Mouse (Mus musculus) layer of hippocampus, postnatal 25 days (tissue): ENCODE results near the gene Serpina6. TPM values are rescaled to one million over a fixed set of nuclear protein-coding genes. Genes with fewer than 3 reads are reported as not detected.

Source experiments
- DNase-seq, 2 experiments: peaks; one replicate each; pipeline ENCODE4 v3.0.0; 2022; ENCODE audit warnings: mixed read lengths in 2 of 2, low spot score in 1 of 2; ENCODE audit errors: extremely low spot score in 1 of 2
- total RNA-seq, 2 experiments: library from RNA; stranded (reverse); gene quantifications; 2 replicates each; pipeline ENCODE4 v1.2.3; 2021

The Serpina6 gene
- total RNA-seq, 2 experiments from 2014 or later = not detected

- DNase-seq = no peak
These were observed 979 bp upstream of the Serpina6 start for GRCm38 (mm10) chr12:103657991-103658390.

DNA sequence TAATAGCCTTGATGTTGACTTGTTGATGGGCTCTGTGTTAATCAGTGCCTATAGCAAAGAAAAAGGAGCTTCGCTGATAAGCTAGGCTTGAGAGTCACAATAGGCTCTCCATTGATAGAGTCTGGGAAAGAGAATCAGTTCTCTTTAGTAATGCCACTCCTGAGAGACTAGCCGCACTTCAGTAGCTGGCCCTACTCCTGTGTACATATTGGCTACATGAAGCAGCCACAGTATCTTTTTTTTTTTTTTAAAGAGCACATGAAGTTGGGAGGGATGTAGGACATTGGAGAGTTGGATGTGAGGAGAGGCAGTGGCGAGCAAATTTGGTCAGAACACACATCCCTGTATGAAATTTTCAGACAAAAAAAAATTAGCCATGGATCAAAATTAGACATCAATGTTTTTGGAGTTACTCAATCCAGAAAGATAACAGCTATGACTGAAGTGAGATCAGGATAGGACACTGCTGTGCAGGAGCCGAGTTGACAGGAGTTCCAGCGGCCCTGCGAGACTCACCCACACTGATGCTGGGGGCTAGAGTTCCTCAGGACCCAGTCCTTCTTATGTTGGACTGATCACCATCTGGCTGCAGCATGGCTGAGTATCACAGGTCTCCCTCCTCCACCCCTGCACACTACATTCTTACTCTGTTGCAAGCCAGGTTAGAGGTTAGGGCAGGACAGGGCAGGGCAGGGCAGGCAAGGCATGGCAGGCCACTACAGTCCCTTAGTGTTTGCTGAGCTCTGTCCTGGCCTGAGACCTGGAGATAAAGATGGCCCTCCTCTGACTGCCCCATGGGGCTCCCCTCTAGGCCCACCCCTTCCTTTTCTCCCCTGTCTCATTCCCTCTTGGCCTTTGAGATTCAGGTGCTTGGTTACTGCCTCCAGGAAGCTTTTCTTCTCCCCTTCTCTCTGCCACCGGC is 1.6 kb downstream of the Serpina6 start:
- DNase-seq = no peak

DNA sequence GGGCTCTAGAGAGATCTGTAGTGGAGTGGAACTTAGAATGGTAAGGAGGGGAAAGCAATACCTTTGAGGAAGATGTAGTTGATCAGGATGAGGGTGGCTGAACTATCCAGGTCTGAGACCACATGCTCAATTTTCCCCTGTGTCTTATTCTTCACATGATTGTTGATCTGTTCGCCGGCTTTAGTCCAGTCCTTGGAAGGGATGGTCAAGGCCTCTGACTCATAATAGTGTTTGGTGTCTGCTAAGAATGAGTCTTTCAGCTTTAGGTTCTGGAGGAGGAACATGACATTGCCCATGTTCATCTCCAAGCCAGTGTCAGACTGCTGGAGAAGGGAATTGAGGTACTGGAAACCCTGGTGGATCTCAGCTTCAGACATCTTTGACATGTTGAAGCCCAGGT is 3.2 kb downstream of the Serpina6 start:
- no peak for DNase-seq

GRCm38 (mm10) chr12:103646314-103646713 is 10.7 kb downstream of the Serpina6 start:
- DNase-seq = no peak

DNA sequence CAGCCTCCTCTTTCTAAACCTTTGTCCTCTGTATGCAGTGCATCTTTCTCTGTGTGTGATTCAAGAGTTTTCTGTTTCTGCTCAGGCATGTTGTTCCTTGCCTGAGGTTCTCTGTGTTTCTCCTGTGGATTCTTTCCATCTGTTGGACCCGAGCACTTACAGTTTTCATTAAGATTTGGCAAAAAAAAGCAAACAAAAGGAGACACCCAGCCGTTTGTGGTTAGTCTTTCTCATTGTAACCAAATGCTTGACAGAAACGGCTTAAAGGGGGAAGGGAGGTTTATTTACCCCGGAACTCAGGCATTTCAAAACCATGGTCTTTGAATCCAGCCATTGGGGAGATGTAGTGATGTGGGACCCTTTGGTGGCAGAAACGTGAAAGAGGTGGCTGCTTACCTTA is 12.4 kb downstream of the Serpina6 start:
- DNase-seq = no peak

GRCm38 (mm10) chr12:103643818-103644217 is 13.2 kb downstream of the Serpina6 start:
- no peak for DNase-seq

GRCm38 (mm10) chr12:103643336-103643735 is 13.7 kb downstream of the Serpina6 start:
- peak; percentile 82 to 99 for DNase-seq

DNA sequence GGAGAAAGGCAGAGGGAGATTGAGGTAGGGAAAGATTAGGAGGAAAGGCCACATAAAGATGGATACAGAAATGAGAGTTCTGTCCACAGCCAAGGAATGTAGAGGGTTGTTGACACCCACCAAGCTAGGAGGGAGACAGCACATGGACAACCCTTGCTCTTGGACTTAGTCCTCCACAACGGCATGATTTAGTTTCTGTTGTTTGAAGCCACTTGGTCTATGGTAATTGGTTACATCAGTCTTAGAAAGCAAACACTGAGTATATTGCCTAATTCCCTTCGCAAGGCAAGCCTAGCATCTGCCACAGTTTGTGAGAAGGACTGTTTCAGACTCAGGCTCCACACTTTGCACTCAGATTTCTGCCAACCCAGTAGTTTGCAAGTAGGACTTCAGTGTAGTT is 21.2 kb downstream of the Serpina6 start:
- DNase-seq = no peak

DNA sequence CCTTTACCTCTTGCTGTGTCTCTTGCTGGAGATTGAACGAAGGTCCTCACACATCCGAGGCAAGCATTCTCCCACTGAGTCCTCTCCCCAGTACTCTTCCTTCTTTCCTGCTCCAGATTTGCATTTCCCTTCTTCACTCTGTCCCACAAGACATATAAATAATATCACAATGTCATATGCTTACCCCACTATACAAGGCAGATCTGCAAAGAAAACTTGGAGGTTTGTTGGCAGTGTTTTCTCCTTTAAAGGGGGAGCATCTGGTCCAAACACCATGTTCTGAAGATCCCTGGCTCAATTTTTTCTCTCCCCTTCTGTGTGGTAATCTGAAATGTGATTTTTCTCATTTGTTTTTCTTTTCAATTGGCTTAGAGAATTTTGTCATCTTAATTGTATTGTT is 22.6 kb downstream of the Serpina6 start:
- no peak for DNase-seq

GRCm38 (mm10) chr12:103631203-103631612 is 25.8 kb downstream of the Serpina6 start, which contains the start of gene Serpina10:
Gene Serpina10 (minus strand): TSS chr12:103631444.
- no peak for DNase-seq

GRCm38 (mm10) chr12:103616860-103617261 is 40.2 kb downstream of the Serpina6 start:
- no peak for DNase-seq

- DNase-seq = no peak
These were observed 41.3 kb downstream of the Serpina6 start for GRCm38 (mm10) chr12:103615734-103616133.

- DNase-seq = no peak
These were observed 41.9 kb downstream of the Serpina6 start for GRCm38 (mm10) chr12:103615141-103615540.

- DNase-seq = no peak
These were observed 55.2 kb downstream of the Serpina6 start for GRCm38 (mm10) chr12:103601839-103602238.

DNA sequence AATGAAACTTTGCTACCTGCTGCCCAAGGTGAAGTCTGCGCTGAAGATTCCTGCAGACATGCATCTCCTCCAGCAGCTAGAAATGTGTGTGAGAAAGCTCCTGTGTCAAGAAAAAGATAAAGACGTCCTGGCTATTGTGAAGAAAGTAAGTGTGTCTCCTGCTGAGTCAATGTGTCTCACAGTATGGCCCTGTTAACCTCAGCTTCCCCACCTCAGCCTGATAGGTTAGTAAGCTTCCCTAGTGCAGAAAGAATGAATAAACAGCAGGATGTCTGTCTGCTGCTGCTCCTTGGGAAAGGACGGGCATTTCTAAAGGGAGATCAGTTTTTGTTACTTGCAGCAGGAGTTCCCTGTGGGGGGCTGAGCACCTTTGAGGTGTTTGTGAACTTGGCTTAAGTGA is 56.6 kb downstream of the Serpina6 start:
- no peak for DNase-seq

- DNase-seq = no peak
These were observed 58.6 kb downstream of the Serpina6 start for GRCm38 (mm10) chr12:103598411-103598810.

Other genes with a start within 250 kb of the Serpina6 start
- gene 9330161L09Rik, start 249.4 kb downstream of the Serpina6 start, total RNA-seq = 1 to 10 TPM; 1.6 to 3.4 TPM
- 100 to 1,000 TPM; 211 to 223 TPM for gene Ddx24, start 231.4 kb downstream of the Serpina6 start, total RNA-seq
- 10 to 100 TPM; 74.1 to 81.0 TPM for gene Ifi27, start 223.0 kb downstream of the Serpina6 start, total RNA-seq
- gene Ifi27l2a, start 213.5 kb downstream of the Serpina6 start, total RNA-seq = 1 to 10 TPM; 1.2 to 1.6 TPM
- gene Ifi27l2b, start 200.0 kb downstream of the Serpina6 start, total RNA-seq = not detected
- 10 to 100 TPM; 43.6 to 47.9 TPM for gene Ppp4r4, start 124.9 kb downstream of the Serpina6 start, total RNA-seq
- gene Serpina10, start 25.8 kb downstream of the Serpina6 start, total RNA-seq = not detected
- gene Serpina16, start 18.9 kb upstream of the Serpina6 start, total RNA-seq = not detected
- not detected for gene Serpina1f, start 38.3 kb upstream of the Serpina6 start, total RNA-seq
- not detected for gene Serpina1d, start 116.4 kb upstream of the Serpina6 start, total RNA-seq
- gene Serpina1b, start 173.2 kb upstream of the Serpina6 start, total RNA-seq = not detected
- not detected for gene Serpina1a, start 206.3 kb upstream of the Serpina6 start, total RNA-seq
- not detected for gene Serpina1c, start 247.7 kb upstream of the Serpina6 start, total RNA-seq